Mouse (Mus musculus): ENCODE results near the gene Mkrn2. TPM values are rescaled to one million over a fixed set of nuclear protein-coding genes. Genes with fewer than 3 reads are reported as not detected.

Gene Mkrn2
- polyA plus RNA-seq, 1 experiment, result 14.8 TPM

- Histone ChIP-seq H3K27me3 (ENCODE audit: control insufficient read depth, insufficient read depth, insufficient read length) (no peaks in the 10 kb centered on the region), H3K36me3 (ENCODE audit: control insufficient read depth, insufficient read depth) (no peaks in the 10 kb centered on the region), H3K79me2 (ENCODE audit: control insufficient read depth, insufficient read depth) (no peaks in the 10 kb centered on the region), H3ac (ENCODE audit: control insufficient read depth, insufficient read length, low read depth) (no peak overlapping the region), H3K79me3 (ENCODE audit: low read depth) (no peaks in the 10 kb centered on the region), H3K4me3 (ENCODE audit: insufficient read depth, poor library complexity, severe bottlenecking) (no peak overlapping the region)
- no peak for TF ChIP-seq FOSL1 (IDR thresholded peaks at IDR 0.05; ENCODE audit: insufficient read depth, low read length, poor library complexity, severe bottlenecking)
Observed at GRCm38 (mm10) chr6:115583430-115584125, 18.1 kb upstream of the Mkrn2 start.

GRCm38 (mm10) chr6:115584176-115584575 is 17.5 kb upstream of the Mkrn2 start:
- no peak overlapping the region for H3ac ChIP-seq (ENCODE audit: control insufficient read depth, insufficient read length, low read depth)
- H3K4me3 ChIP-seq (ENCODE audit: insufficient read depth, poor library complexity, severe bottlenecking), result no peak overlapping the region
- H3K27me3 ChIP-seq (ENCODE audit: control insufficient read depth, insufficient read depth, insufficient read length), result no peaks in the 10 kb centered on the region
- H3K79me3 ChIP-seq (ENCODE audit: low read depth), result no peaks in the 10 kb centered on the region
- TF ChIP-seq MYOG (IDR thresholded peaks at IDR 0.05; ENCODE audit: control insufficient read depth, extremely low read depth, insufficient read length), result no peak
- no peak for TF ChIP-seq USF1 (IDR thresholded peaks at IDR 0.05; ENCODE audit: low read depth)
- no peak for TF ChIP-seq CTCF (IDR thresholded peaks at IDR 0.05; ENCODE audit: control insufficient read depth, insufficient read depth, insufficient read length)
- no peak for TF ChIP-seq CEBPB (IDR thresholded peaks at IDR 0.05; ENCODE audit: low read depth)
- TF ChIP-seq MAX (IDR thresholded peaks at IDR 0.05), result no peak
- TF ChIP-seq FOSL1 (IDR thresholded peaks at IDR 0.05; ENCODE audit: insufficient read depth, low read length, poor library complexity, severe bottlenecking), result no peak
- no peaks in the 10 kb centered on the region for H3K36me3 ChIP-seq (ENCODE audit: control insufficient read depth, insufficient read depth)
- H3K79me2 ChIP-seq (ENCODE audit: control insufficient read depth, insufficient read depth), result no peaks in the 10 kb centered on the region

GRCm38 (mm10) chr6:115586321-115586720 is 15.4 kb upstream of the Mkrn2 start:
- H3ac ChIP-seq (ENCODE audit: control insufficient read depth, insufficient read length, low read depth), result no peak overlapping the region
- TF ChIP-seq MYOD1 (IDR thresholded peaks at IDR 0.05; ENCODE audit: control insufficient read depth, insufficient read length, low read depth), result no peak
- no peak for TF ChIP-seq MAX (IDR thresholded peaks at IDR 0.05)
- TF ChIP-seq CEBPB (IDR thresholded peaks at IDR 0.05; ENCODE audit: low read depth), result no peak
- TF ChIP-seq MYOG (IDR thresholded peaks at IDR 0.05; ENCODE audit: control insufficient read depth, extremely low read depth, insufficient read length), result no peak
- no peak for TF ChIP-seq USF1 (IDR thresholded peaks at IDR 0.05; ENCODE audit: low read depth)

GRCm38 (mm10) chr6:115591692-115592359 is 9.9 kb upstream of the Mkrn2 start:
- no peak overlapping the region for H3ac ChIP-seq (ENCODE audit: control insufficient read depth, insufficient read length, low read depth)
- TF ChIP-seq CTCF (IDR thresholded peaks at IDR 0.05; ENCODE audit: control insufficient read depth, insufficient read depth, insufficient read length) (no peak), USF1 (IDR thresholded peaks at IDR 0.05; ENCODE audit: low read depth) (no peak), MYOD1 (IDR thresholded peaks at IDR 0.05; ENCODE audit: control insufficient read depth, insufficient read length, low read depth) (no peak), MYOG (IDR thresholded peaks at IDR 0.05; ENCODE audit: control insufficient read depth, extremely low read depth, insufficient read length) (no peak), CEBPB (IDR thresholded peaks at IDR 0.05; ENCODE audit: low read depth) (no peak), MAX (IDR thresholded peaks at IDR 0.05) (no peak), FOSL1 (IDR thresholded peaks at IDR 0.05; ENCODE audit: insufficient read depth, low read length, poor library complexity, severe bottlenecking) (no peak)
- no peaks in the 10 kb centered on the region for H3K79me2 ChIP-seq (ENCODE audit: control insufficient read depth, insufficient read depth)
- peaks cover 3% of the 10 kb centered on the region for H3K27me3 ChIP-seq (ENCODE audit: control insufficient read depth, insufficient read depth, insufficient read length)
- no peaks in the 10 kb centered on the region for H3K36me3 ChIP-seq (ENCODE audit: control insufficient read depth, insufficient read depth)
- no peak overlapping the region for H3K4me3 ChIP-seq (ENCODE audit: insufficient read depth, poor library complexity, severe bottlenecking)
- no peaks in the 10 kb centered on the region for H3K79me3 ChIP-seq (ENCODE audit: low read depth)

More at GRCm38 (mm10) chr6:115586321-115586720, 15.4 kb upstream of the Mkrn2 start:
- no peak overlapping the region for H3K4me3 ChIP-seq (ENCODE audit: insufficient read depth, poor library complexity, severe bottlenecking)
- H3K36me3 ChIP-seq (ENCODE audit: control insufficient read depth, insufficient read depth), result no peaks in the 10 kb centered on the region
- no peaks in the 10 kb centered on the region for H3K79me3 ChIP-seq (ENCODE audit: low read depth)
- no peaks in the 10 kb centered on the region for H3K27me3 ChIP-seq (ENCODE audit: control insufficient read depth, insufficient read depth, insufficient read length)
- no peaks in the 10 kb centered on the region for H3K79me2 ChIP-seq (ENCODE audit: control insufficient read depth, insufficient read depth)

GRCm38 (mm10) chr6:115592458-115592857 is 9.2 kb upstream of the Mkrn2 start, which contains the start of gene Mkrn2os:
Gene Mkrn2os (minus strand): TSS chr6:115592576.
- Histone ChIP-seq H3K79me2 (ENCODE audit: control insufficient read depth, insufficient read depth) (no peaks in the 10 kb centered on the region), H3K36me3 (ENCODE audit: control insufficient read depth, insufficient read depth) (no peaks in the 10 kb centered on the region), H3K4me3 (ENCODE audit: insufficient read depth, poor library complexity, severe bottlenecking) (no peak within 1 kb of the TSS), H3ac (ENCODE audit: control insufficient read depth, insufficient read length, low read depth) (no peak within 1 kb of the TSS), H3K27me3 (ENCODE audit: control insufficient read depth, insufficient read depth, insufficient read length) (peaks cover 3% of the 10 kb centered on the region), H3K79me3 (ENCODE audit: low read depth) (no peaks in the 10 kb centered on the region)
- TF ChIP-seq MYOG (IDR thresholded peaks at IDR 0.05; ENCODE audit: control insufficient read depth, extremely low read depth, insufficient read length), result no peak
- no peak for TF ChIP-seq FOSL1 (IDR thresholded peaks at IDR 0.05; ENCODE audit: insufficient read depth, low read length, poor library complexity, severe bottlenecking)
- TF ChIP-seq MAX (IDR thresholded peaks at IDR 0.05), result no peak
- TF ChIP-seq USF1 (IDR thresholded peaks at IDR 0.05; ENCODE audit: low read depth), result no peak
- TF ChIP-seq CTCF (IDR thresholded peaks at IDR 0.05; ENCODE audit: control insufficient read depth, insufficient read depth, insufficient read length), result no peak
- TF ChIP-seq MYOD1 (IDR thresholded peaks at IDR 0.05; ENCODE audit: control insufficient read depth, insufficient read length, low read depth), result no peak

GRCm38 (mm10) chr6:115593252-115593651 is 8.4 kb upstream of the Mkrn2 start:
- no peaks in the 10 kb centered on the region for H3K36me3 ChIP-seq (ENCODE audit: control insufficient read depth, insufficient read depth)
- no peaks in the 10 kb centered on the region for H3K79me3 ChIP-seq (ENCODE audit: low read depth)
- H3K4me3 ChIP-seq (ENCODE audit: insufficient read depth, poor library complexity, severe bottlenecking), result no peak overlapping the region
- no peak for TF ChIP-seq CEBPB (IDR thresholded peaks at IDR 0.05; ENCODE audit: low read depth)
- no peak for TF ChIP-seq MYOD1 (IDR thresholded peaks at IDR 0.05; ENCODE audit: control insufficient read depth, insufficient read length, low read depth)
- no peak for TF ChIP-seq CTCF (IDR thresholded peaks at IDR 0.05; ENCODE audit: control insufficient read depth, insufficient read depth, insufficient read length)
- TF ChIP-seq MAX (IDR thresholded peaks at IDR 0.05), result no peak
- no peak for TF ChIP-seq USF1 (IDR thresholded peaks at IDR 0.05; ENCODE audit: low read depth)
- no peak for TF ChIP-seq FOSL1 (IDR thresholded peaks at IDR 0.05; ENCODE audit: insufficient read depth, low read length, poor library complexity, severe bottlenecking)
- no peak for TF ChIP-seq MYOG (IDR thresholded peaks at IDR 0.05; ENCODE audit: control insufficient read depth, extremely low read depth, insufficient read length)
- H3K79me2 ChIP-seq (ENCODE audit: control insufficient read depth, insufficient read depth), result no peaks in the 10 kb centered on the region
- no peak overlapping the region for H3ac ChIP-seq (ENCODE audit: control insufficient read depth, insufficient read length, low read depth)
- peaks cover 3% of the 10 kb centered on the region for H3K27me3 ChIP-seq (ENCODE audit: control insufficient read depth, insufficient read depth, insufficient read length)
